13 mouse cellular contexts compared by ENCODE assay signal in genomic region chr8:120403606-120404269, GRCm38 (mm10).
DNase-seq lines count a peak whose midpoint lies in the region; ATAC-seq lines count a peak whose summit lies in the region.
"Had no signal": no experiment of that assay in that cellular context is flagged by ENCODE, and none has a peak within 500 bp of the region (broad histone marks: within the 10 kb centered on the region; RNA-seq: fewer than 3 reads in every experiment).

No protein-coding gene starts in this region.

- ATAC-seq in forebrain, embryonic 12.5 days (ENCODE audit: low FRiP score) = no peak
- ATAC-seq in forebrain, embryonic 14.5 days = no peak
- no peak for ATAC-seq in liver, embryonic 13.5 days (ENCODE audit: low read depth)
- ATAC-seq in CD4-positive, CD25-positive, alpha-beta regulatory T cell, adult 4 months = peak; percentile 43

- no peak overlapping the region for H3K4me2 ChIP-seq in forebrain, embryonic 12.5 days
- no peak overlapping the region for H3K4me2 ChIP-seq in forebrain, embryonic 14.5 days (ENCODE audit: low read length)
- H3K4me2 ChIP-seq in liver, embryonic 13.5 days = no peak overlapping the region
- H3K4me2 ChIP-seq: heart, embryonic 13.5 days; midbrain, embryonic 12.5 days had no signal

- no peaks in the 10 kb centered on the region for H3K9me3 ChIP-seq in forebrain, embryonic 12.5 days
- no peaks in the 10 kb centered on the region for H3K9me3 ChIP-seq in forebrain, embryonic 14.5 days (replicated peaks; ENCODE audit: control insufficient read depth, low read length)
- H3K9me3 ChIP-seq in liver, embryonic 13.5 days (replicated peaks) = no peaks in the 10 kb centered on the region
- no peaks in the 10 kb centered on the region for H3K9me3 ChIP-seq in limb, embryonic 10.5 days (replicated peaks)
- H3K9me3 ChIP-seq: heart, embryonic 13.5 days; midbrain, embryonic 12.5 days had no signal

- no peak overlapping the region for H3K4me3 ChIP-seq in forebrain, embryonic 12.5 days (replicated peaks)
- H3K4me3 ChIP-seq in forebrain, embryonic 14.5 days (ENCODE audit: low read depth, low read length) = no peak overlapping the region
- H3K4me3 ChIP-seq in liver, embryonic 13.5 days (replicated peaks) = no peak overlapping the region
- H3K4me3 ChIP-seq in limb, embryonic 10.5 days = no peak overlapping the region
- H3K4me3 ChIP-seq: heart, embryonic 13.5 days; midbrain, embryonic 12.5 days; myocyte had no signal

- WGBS in forebrain, embryonic 12.5 days = 79% methylated on average over 6 of the region's 7 CpGs
- WGBS in forebrain, embryonic 14.5 days = 77% methylated on average over 7 of the region's 7 CpGs
- 48% methylated on average over 7 of the region's 7 CpGs for WGBS in liver, embryonic 13.5 days (ENCODE audit: insufficient replicate concordance)
- WGBS in limb, embryonic 10.5 days = 83% methylated on average over 7 of the region's 7 CpGs

- DNase-seq in forebrain, embryonic 14.5 days (ENCODE audit: low spot score) = no peak
- no peak for DNase-seq in liver, embryonic 13.5 days
- no peak for DNase-seq in liver
- no peak for DNase-seq in limb, embryonic 10.5 days (ENCODE audit: low spot score)
- no peak for DNase-seq in gastrocnemius, adult 8-10 months (ENCODE audit: low spot score in 2 of 2)
- DNase-seq in adrenal gland, adult (ENCODE audit: inconsistent age in 2 of 2, low spot score in 1 of 2) = no peak

- no peak overlapping the region for H3K9ac ChIP-seq in forebrain, embryonic 12.5 days
- H3K9ac ChIP-seq in forebrain, embryonic 14.5 days (ENCODE audit: low read length) = no peak overlapping the region
- H3K9ac ChIP-seq in liver, embryonic 13.5 days = no peak overlapping the region
- H3K9ac ChIP-seq: heart, embryonic 13.5 days; liver, embryonic 14.5 days; midbrain, embryonic 12.5 days had no signal

- peak overlapping the region; percentile 75 for H3K27ac ChIP-seq in forebrain, embryonic 12.5 days
- H3K27ac ChIP-seq in forebrain, embryonic 14.5 days (ENCODE audit: low read depth, low read length) = no peak overlapping the region
- H3K27ac ChIP-seq in liver, embryonic 13.5 days = 0 out of 2 replicates have a peak overlapping the region, but pooled peaks have one; percentile 18
- 0 out of 2 replicates have a peak overlapping the region, but pooled peaks have one; percentile 2 for H3K27ac ChIP-seq in limb, embryonic 10.5 days
- H3K27ac ChIP-seq: heart, embryonic 13.5 days; liver, embryonic 14.5 days; stomach, postnatal 0 days had no signal

- H3K4me1 ChIP-seq in forebrain, embryonic 12.5 days = peaks cover 62% of the 10 kb centered on the region
- peaks cover 37% of the 10 kb centered on the region for H3K4me1 ChIP-seq in forebrain, embryonic 14.5 days (ENCODE audit: control insufficient read depth, insufficient read depth, low read length)
- peaks cover 67% of the 10 kb centered on the region for H3K4me1 ChIP-seq in liver, embryonic 13.5 days (replicated peaks)
- H3K4me1 ChIP-seq in limb, embryonic 10.5 days = peaks cover 75% of the 10 kb centered on the region

- H3K36me3 ChIP-seq in forebrain, embryonic 12.5 days (replicated peaks) = no peaks in the 10 kb centered on the region
- no peaks in the 10 kb centered on the region for H3K36me3 ChIP-seq in forebrain, embryonic 14.5 days (ENCODE audit: control insufficient read depth, insufficient read depth, low read length)
- H3K36me3 ChIP-seq in liver, embryonic 13.5 days = no peaks in the 10 kb centered on the region
- H3K36me3 ChIP-seq in limb, embryonic 10.5 days = no peaks in the 10 kb centered on the region
- H3K36me3 ChIP-seq: heart, embryonic 13.5 days; midbrain, embryonic 12.5 days had no signal

- peaks cover 32% of the 10 kb centered on the region; the same call in 1 of the 2 replicates for H3K27me3 ChIP-seq in forebrain, embryonic 12.5 days
- no peaks in the 10 kb centered on the region for H3K27me3 ChIP-seq in forebrain, embryonic 14.5 days (replicated peaks; ENCODE audit: control insufficient read depth, insufficient read depth, low read length)
- H3K27me3 ChIP-seq in liver, embryonic 13.5 days = peaks cover 18% of the 10 kb centered on the region; the same call in 1 of the 2 replicates
- peaks cover 51% of the 10 kb centered on the region for H3K27me3 ChIP-seq in limb, embryonic 10.5 days (ENCODE audit: low read depth, poor library complexity, severe bottlenecking)
